Mouse (Mus musculus): ENCODE measurements around the gene Sptbn1. TPM values are rescaled to one million over a fixed set of nuclear protein-coding genes. Genes with fewer than 3 reads are reported as not detected.
"Not testable (repeated sequence)": the region's sequence is repeated elsewhere in the genome, so short reads cannot be mapped to it uniquely, and the experiment has no call there.

Gene Sptbn1
- total RNA-seq, 2 experiments from 2014 or later = 130 to 152 TPM

DNA sequence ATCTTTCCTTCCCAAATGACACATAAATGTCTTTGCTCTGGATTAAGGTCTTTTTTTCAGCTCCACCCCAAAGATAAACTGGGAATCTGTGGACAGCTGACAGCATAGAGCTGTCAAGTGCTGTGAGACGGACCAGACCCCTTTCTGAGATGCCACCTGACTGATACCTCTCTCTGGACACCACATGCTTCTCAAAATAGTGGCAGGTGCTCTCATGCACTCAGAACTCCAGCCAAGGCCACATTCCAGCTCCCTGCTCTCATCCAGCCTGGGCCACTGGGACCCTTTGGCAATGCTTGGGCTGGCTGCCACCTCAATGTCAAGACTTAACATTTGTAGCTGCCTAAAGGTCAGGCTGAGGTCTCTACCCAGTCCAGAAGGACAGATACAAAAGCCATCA lies 10.2 kb downstream of the Sptbn1 start:
- DNase-seq = no peak
- intact Hi-C loops (cut with DNase I; ENCODE audit: low total_unique reads) = no loop called here

DNA sequence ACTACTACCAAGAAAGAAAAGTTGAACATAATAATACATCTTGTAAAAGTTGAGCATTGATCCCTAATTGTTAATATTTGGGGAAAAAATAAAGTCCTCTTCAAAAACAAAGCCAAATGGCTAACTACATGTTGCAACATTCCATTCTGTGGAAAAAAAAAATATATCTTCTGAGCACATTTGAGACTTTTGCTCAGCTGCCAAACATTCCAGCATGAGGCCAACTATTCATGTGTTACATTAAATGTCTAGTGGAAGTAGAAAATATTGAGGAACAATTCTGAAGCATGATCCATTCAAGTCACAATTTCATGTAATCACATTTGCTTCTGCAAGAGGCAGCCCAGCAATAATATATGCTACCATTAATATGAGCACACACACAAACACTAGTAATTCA lies 10.9 kb downstream of the Sptbn1 start:
- DNase-seq = no peak
- intact Hi-C loops (cut with DNase I; ENCODE audit: low total_unique reads) = no loop called here

DNA sequence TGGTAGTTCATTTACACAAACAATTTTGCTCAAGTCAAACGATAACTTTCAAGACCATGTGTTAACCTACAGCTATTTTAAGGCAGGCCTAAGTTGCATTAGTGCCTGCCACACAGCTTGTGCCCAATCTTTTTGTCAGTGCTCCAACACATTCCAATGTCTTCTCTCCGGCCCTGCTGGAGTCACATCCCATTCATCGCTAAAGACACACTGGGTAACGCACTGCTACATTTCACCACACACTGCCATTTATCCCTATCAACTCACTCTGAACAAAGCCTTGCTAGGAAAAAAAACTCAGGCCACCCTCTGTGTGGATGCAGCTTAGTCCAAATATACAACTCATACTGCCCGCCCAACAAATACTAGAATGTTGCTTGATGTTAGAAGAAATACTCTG lies 11.5 kb downstream of the Sptbn1 start:
- intact Hi-C loops (cut with DNase I; ENCODE audit: low total_unique reads) = no loop called here

DNA sequence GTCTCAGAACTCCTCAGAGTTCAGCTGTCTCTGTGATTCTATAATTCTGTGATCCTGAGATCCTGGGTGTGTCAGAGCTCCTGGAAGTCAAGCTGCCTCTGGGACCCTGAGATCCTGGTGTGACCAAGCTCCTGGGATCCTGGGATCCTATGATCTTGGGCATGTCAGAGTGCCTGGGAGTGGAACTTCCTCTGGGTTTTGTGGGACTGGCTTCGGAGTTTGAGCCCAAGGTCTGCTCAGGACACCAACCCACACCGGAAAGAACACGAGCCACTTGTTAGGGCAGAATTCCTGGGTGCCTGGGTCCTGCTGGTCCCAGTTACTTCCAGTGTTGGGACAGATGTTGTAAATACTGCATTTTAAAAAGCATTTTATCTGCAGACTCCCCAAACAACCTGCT lies 12.8 kb downstream of the Sptbn1 start:
- DNase-seq; intact Hi-C loops (cut with DNase I; ENCODE audit: low total_unique reads): not testable (repeated sequence)

More for the DNA sequence above, 11.5 kb downstream of the Sptbn1 start:
- DNase-seq = no peak

DNA sequence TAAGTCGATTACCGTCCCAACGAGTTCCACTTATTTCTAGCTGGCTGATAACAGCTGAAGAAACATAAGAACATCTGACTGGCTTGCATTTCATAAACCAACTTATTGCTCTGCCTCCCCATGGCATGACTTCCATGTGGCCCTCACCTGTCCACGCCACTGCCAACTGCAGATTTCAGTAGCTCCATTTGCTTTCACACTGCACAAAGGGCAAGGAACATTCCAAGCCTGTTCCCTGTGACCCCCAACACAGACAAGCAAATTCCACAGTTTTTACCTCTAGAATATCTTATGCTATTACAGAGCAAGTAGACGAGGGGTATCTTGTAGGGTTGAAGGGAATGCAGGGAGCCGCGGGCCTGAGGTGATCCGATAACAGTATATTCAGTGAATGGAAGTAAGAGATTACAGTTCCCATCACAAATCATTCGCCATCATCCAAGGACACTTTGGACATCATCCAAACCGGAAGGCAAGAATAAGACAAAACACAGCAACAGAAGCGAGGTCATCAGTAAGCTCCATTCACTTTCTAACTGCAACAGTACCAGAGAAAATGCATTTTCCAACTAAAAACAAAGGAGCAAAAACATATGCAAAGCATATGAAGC lies 16.6 kb downstream of the Sptbn1 start:
- no peak for DNase-seq
- intact Hi-C loops (cut with DNase I; ENCODE audit: low total_unique reads) = no loop called here

DNA sequence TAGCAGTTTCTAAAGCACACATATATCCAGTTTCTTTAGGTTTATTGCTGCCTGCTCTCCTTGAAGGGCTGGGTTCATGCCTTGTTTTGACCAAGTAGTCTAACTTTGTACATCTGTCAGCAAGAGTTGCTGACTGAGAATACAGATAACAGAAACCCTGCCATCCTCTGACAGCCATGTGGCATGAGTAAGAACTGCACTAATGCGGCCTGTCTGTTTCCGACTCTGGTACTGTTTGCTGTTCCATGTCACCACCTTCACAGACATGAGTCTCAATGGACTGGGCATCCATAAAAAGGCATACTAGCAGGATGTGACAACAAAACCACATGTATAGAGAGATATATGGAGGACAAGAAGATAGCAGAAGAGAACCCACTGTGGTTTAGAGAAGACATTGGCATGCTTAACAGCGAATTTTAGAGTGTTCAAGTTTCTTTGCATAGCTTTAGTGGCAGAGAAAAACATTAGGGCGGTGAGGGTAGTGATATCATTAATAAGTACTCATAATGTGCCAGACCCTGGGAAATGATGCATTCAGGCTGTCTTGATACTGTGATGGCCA lies 18.4 kb downstream of the Sptbn1 start:
- DNase-seq = no peak
- intact Hi-C loops (cut with DNase I; ENCODE audit: low total_unique reads) = no loop called here

DNA sequence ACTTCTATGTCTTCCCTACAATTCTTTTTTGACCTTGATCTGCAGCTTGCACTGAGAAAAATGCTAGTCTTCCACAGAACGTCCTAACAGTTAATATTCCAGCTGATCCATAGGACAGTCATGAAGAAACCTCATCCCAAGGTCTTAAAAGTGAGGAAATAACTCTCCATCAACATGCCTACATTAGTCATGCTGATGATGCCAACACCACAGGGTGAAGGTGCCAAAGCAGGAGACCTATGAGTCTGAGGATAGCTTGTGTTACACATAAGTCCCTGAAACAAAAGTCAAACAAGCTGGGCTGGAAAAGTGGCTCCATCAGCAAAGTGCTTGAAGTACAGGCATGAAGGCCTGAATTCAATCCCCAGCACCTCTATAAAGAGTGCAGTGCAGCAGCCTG lies 20.9 kb downstream of the Sptbn1 start:
- intact Hi-C loops (cut with DNase I; ENCODE audit: low total_unique reads) = no loop called here
- no peak for DNase-seq

DNA sequence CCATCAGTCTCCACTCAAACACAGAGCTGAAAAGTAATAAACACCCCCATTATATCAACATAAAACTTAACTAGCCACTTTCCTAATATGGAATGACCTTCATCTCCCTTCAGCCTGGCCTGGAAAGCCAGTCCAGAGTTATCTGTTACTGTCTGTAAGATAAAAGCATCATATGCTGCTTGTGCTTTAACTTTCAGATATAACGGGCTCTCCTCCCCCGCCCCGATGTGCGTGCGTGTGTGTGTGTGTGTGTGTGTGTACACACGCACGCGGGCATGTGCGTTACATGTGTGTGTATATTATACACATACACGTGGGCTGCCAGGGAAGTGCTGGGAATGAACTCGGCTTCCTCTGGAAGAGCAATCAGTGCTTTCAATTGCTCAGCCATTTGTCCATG lies 21.8 kb downstream of the Sptbn1 start:
- intact Hi-C loops (cut with DNase I; ENCODE audit: low total_unique reads) = no loop called here
- no peak for DNase-seq

DNA sequence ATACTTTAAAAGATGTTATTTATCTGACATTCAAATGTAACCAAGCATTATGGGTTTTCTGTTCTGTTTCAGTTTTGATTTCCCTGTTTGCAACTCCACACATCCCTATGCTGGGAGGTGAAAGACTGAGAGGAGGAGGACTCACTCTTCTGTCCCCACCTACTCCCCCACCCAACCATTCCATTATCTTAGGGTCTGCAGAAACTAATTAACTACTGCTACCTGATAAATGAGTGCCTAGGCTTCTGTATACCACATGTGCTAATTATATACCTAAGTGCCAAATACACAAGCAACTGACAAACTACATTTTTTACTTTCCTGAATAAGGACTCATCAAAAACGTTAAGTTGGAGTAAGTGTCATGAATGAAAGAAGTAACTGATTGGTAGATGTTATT lies 23.8 kb downstream of the Sptbn1 start:
- DNase-seq = no peak
- intact Hi-C loops (cut with DNase I; ENCODE audit: low total_unique reads) = no loop called here

DNA sequence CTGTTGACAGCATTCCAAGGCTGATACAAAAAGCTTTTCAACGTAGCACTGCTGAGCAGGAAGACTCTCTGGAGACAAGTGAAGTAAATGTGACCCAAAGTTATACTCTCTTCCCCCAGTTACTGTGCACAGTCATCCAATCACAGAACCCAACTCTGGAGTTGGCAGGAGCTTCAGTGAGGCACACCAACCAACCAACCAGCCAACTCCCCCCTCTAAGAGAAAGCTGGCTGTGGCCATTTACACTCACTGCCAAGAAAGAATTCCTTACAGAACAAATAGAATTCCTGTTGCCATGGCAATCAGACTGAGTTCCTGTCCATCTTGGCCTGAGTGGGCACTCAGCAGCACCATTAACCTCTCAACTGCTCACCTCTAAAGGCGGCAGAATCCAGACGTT lies 24.4 kb downstream of the Sptbn1 start:
- DNase-seq = peak; percentile 43
- intact Hi-C loops (cut with DNase I; ENCODE audit: low total_unique reads) = no loop called here

DNA sequence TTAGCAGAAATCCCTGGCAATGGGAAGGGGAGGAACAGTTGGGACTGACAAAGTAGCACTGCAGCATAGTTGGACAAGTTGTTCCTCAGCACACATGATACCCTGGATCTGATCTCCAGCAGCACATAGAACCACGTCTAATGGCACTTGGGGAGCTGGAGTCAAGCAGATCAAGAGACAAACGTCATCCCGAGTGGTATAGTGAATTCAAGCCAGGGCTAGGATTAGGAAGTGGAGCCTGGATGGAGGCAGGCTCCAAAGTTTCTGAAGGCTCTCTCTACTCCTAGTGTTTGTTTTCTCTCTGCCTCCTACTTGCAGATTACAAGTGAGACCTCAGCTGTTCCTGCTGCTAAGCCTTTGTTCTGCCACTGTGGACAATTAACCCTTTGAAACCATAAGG lies 27.1 kb downstream of the Sptbn1 start:
- intact Hi-C loops (cut with DNase I; ENCODE audit: low total_unique reads) = no loop called here
- DNase-seq = no peak

DNA sequence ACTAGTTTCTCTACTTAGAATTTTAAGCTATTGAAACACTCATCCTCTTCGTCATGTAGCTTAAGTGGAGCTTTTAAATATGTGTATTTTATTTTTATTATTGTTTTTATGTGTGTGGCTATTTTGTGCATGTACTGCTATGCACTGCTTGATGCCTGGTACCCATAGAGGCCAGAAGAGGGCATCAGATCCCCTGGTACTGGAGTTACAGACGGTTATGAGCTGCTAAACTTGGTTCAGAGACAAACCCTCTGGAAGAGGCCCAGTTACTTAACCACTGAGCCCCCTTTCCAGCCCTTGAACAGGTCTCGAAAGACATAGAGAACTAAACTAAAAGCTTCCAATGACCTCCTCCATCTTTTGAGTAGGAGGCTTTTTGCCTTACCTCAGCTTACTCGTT lies 30.0 kb downstream of the Sptbn1 start:
- intact Hi-C loops (cut with DNase I; ENCODE audit: low total_unique reads) = loop anchor here (10.0 kb wide), 1 partner anchor 417 kb away; no protein-coding TSS in a partner anchor
- DNase-seq = peak; percentile 21

DNA sequence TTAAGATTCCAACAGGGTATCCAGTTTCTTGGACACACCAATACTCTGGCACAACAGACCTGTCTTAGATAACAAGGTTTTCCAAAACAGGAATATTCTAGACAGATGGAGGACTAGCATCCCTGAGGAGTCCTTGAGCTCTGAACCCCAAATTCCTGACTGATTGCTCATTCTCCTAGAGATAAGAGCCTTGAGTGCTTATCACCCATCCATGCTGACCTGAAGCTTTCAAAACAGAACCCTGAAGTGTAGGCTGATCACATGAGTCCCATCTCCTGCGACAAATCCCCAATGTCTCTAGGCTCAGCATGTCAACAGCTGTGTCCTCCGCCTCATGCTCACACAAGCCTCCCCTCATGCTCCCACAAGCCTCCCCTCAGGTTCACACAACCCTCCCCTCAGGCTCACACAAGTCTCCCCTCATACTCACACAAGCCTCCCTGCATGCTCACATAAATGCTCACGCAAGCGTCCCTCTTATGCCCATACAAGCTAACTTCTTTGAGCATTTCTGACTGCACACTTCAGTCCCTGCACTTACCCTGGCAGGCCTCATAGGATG lies 31.2 kb downstream of the Sptbn1 start:
- intact Hi-C loops (cut with DNase I; ENCODE audit: low total_unique reads) = loop anchor here (10.0 kb wide), 1 partner anchor 418 kb away; no protein-coding TSS in a partner anchor

DNA sequence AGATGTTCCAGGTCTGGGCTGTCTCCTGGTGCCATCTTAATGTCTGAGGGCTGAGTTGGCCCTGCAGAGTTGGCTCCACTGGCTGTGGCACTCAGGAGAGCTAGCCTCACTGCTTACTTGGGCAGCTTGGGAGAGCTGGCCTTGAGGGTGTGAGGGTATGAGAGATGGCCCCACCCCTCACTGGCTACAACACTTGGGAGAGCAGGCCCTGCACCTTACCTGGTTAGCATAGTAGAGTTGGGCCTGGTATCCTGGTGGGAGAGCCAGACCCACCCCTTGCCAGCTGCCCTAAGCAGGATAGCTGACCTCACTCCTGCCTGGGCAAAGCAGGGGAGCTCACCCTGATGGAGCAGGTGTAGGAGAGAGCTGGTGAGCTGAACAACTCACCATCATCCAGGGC lies 32.3 kb downstream of the Sptbn1 start:
- no peak for DNase-seq
- intact Hi-C loops (cut with DNase I; ENCODE audit: low total_unique reads) = loop anchor here (10.0 kb wide), 1 partner anchor 419 kb away; no protein-coding TSS in a partner anchor

More for the DNA sequence above, 31.2 kb downstream of the Sptbn1 start:
- DNase-seq = no peak

DNA sequence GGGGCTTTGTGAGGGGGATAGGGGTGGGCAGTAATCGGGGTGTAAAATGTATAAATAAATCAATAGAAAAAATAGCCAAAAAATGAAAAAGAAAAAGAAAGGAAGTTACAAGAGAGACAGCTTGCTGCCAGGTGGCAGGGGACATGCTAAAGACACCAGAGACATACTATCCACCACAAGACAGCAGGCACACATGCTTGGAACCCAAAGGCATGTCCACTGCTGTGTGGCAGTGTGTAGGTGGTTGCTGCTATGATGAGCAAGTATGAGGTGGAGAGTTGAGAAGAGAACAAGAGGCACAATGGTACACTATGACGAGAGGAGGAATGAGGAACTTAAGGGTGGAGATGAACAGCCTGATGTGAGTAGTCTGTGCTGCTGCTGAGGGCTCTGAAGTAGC lies 32.8 kb downstream of the Sptbn1 start:
- no peak for DNase-seq
- intact Hi-C loops (cut with DNase I; ENCODE audit: low total_unique reads) = loop anchor here (10.0 kb wide), 1 partner anchor 420 kb away; no protein-coding TSS in a partner anchor

DNA sequence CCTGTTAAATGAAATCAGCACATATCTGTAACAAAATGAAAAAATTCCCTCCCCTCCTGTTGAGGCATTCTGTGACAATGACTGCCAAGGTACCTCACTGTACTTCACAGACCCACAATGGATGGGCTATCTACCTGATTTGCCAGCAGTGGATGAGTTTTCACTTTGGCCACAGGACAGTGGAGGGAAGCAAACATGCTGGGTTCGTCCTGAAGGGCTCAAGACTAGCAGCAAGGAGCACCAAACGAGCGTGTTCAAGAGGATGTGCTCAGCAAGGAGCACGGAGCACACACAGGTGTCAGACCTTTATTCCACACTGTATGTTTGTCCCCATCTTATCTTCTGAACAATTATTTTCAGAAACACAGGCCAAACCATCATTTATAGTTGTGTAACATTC lies 34.0 kb downstream of the Sptbn1 start:
- DNase-seq = no peak
- intact Hi-C loops (cut with DNase I; ENCODE audit: low total_unique reads) = loop anchor here (10.0 kb wide), 1 partner anchor 421 kb away; no protein-coding TSS in a partner anchor

DNA sequence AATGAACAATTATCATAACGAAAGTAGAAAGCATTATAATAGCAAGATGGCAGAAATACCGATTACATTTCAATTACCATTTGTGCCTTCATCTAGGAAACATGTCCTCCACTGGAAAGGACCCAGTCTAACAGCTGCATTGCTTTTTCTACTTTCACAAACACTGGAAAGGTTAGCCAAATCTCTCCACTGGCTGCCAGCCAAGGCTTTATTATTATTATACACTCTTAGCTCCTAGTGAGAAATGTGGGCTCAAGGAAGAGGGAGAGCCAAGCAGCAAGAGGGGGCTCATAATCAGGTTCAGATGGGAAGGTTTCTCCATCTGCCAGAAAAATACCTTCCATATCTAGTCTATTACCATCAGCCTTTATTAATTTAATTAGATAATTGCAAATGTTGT lies 35.9 kb downstream of the Sptbn1 start:
- peak; percentile 53 for DNase-seq
- intact Hi-C loops (cut with DNase I; ENCODE audit: low total_unique reads) = loop anchor here (10.0 kb wide), 1 partner anchor 423 kb away; no protein-coding TSS in a partner anchor

DNA sequence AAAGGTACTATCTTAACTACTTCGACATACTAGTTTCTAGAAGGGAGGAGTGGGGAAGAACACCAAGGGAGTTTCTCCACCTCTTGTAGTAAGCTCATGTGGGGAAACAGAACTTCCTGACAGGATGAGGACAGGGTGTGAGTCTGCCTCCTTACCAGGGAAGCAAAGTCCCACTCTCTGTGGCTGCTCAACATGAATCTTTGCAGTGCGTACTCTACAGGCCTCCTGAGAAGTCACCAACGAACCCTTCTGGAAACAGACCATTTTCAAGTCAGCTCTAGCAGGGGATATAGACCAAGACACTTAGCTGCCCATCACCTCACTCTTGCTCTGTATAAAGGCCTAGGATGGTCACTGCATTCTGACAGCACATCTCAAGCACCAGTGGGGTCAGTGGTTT lies 36.6 kb downstream of the Sptbn1 start:
- intact Hi-C loops (cut with DNase I; ENCODE audit: low total_unique reads) = loop anchor here (10.0 kb wide), 1 partner anchor 423 kb away; no protein-coding TSS in a partner anchor
- DNase-seq = no peak

DNA sequence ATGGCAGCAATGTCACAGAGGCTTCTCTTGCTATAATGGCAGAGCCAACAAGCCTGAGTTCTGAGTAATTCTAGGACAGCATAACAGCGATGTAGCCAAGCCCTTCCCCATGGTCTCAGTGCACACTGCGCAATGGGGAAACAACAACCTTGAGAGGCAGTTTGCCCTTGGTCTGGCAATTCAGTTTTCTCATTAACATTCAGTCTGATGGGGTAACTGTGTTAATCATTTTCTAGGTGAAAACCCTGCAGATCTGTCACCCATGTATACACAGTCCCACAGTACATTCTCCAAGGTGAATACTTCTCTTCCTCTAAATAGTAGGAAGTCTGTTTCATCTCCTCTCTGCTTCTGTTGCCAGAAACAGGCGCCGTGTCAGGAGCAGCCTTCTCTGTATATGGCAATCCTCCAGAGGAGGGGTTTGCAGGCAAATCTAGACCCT lies 37.6 kb downstream of the Sptbn1 start:
- no peak for DNase-seq
- intact Hi-C loops (cut with DNase I; ENCODE audit: low total_unique reads) = loop anchor here (10.0 kb wide), 1 partner anchor 424 kb away; no protein-coding TSS in a partner anchor

DNA sequence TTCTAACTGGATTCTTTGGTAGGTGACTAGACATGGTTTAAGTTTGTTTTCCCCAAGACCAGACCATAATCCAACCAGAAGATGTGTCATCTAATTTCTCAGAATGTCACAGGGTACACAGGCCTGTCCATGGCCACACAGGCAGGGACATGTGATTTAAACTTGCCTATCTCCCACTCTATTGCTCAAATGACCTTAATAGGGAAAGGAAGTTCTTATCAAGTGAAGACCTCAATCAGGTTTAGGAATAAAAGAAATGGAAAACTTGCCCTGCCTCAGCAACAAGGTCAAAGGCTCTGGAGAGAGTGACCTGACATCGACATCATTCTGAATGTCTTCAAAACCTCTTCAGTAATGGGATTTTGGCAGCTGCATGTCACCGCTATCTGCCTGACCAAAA lies 41.2 kb downstream of the Sptbn1 start:
- intact Hi-C loops (cut with DNase I; ENCODE audit: low total_unique reads) = no loop called here
- DNase-seq = no peak

DNA sequence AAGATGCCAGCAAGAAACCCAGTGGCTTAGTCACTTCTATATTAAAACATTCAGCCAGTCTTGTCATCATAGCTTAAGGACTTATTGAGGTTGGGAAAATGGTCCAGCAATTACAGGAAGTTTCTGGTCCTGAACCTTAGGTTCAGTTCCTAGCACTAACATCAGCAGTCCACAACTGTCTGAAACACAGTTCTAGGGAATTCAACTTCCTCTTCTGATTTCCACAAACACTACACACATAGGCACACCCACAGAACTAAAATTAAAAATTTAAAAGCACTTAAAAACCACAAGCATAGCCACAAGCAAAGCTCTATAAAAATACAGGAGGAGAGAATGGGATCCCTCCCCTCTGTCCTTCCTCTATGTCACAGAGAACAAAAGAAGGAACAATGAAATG lies 43.4 kb downstream of the Sptbn1 start:
- no peak for DNase-seq
- intact Hi-C loops (cut with DNase I; ENCODE audit: low total_unique reads) = no loop called here

Measured in gastrocnemius, postnatal 14 days (tissue).